Mouse (Mus musculus) frontal cortex, adult 2 months (tissue): Measurements from ENCODE around the gene Slc9b1. TPM values are rescaled to one million over a fixed set of nuclear protein-coding genes. Genes with fewer than 3 reads are reported as not detected.

ENCODE experiments used
- DNase-seq, 2 experiments: peaks; one replicate each; pipeline ENCODE4 v3.0.0; 2022; ENCODE audit warnings: low spot score in 1 of 2; ENCODE audit errors: extremely low spot score in 1 of 2
- polyA plus RNA-seq: library from polyadenylated mRNA; depleted of rRNA; stranded (reverse); fragments of >200 nt; gene quantifications from 2 replicates; pipeline ENCODE4 v1.2.3, GENCODE M21; 2012; rRNA removed

The Slc9b1 gene
- 0.36 and 0.99 TPM in 2 replicates for polyA plus RNA-seq

- DNase-seq, result no peak
These were observed at the start of gene Slc9b1 for GRCm38 (mm10) chr3:135347739-135348264. TSS of gene Slc9b1 (plus strand) at chr3:135348029.

GRCm38 (mm10) chr3:135298560-135298959 lies 49.3 kb upstream of the Slc9b1 start:
- DNase-seq, result peak; percentile 24 to 71

GRCm38 (mm10) chr3:135300081-135300480 lies 47.7 kb upstream of the Slc9b1 start:
- no peak for DNase-seq

- no peak for DNase-seq
These were observed 43.8 kb upstream of the Slc9b1 start for GRCm38 (mm10) chr3:135304060-135304459.

GRCm38 (mm10) chr3:135304566-135304965 lies 43.3 kb upstream of the Slc9b1 start:
- DNase-seq, result no peak

GRCm38 (mm10) chr3:135307411-135308259 lies 40.2 kb upstream of the Slc9b1 start, which contains the start of gene Slc9b2:
TSS of gene Slc9b2 (plus strand) at chr3:135307700.
- DNase-seq, result no peak

GRCm38 (mm10) chr3:135312916-135313491 lies 34.8 kb upstream of the Slc9b1 start:
- no peak for DNase-seq

GRCm38 (mm10) chr3:135313727-135314126 lies 34.1 kb upstream of the Slc9b1 start:
- DNase-seq, result no peak

- no peak for DNase-seq
These were observed 33.0 kb upstream of the Slc9b1 start for GRCm38 (mm10) chr3:135314811-135315210.

- DNase-seq, result no peak
These were observed 32.0 kb upstream of the Slc9b1 start for GRCm38 (mm10) chr3:135315720-135316425.

- DNase-seq, result no peak
These were observed 29.5 kb upstream of the Slc9b1 start for GRCm38 (mm10) chr3:135318331-135318730.

- peak in 1 of 2 experiments; percentile 16 for DNase-seq
These were observed 23.5 kb upstream of the Slc9b1 start for GRCm38 (mm10) chr3:135324354-135324753.

GRCm38 (mm10) chr3:135327176-135327575 lies 20.7 kb upstream of the Slc9b1 start:
- no peak for DNase-seq

GRCm38 (mm10) chr3:135327601-135328000 lies 20.2 kb upstream of the Slc9b1 start:
- no peak for DNase-seq

GRCm38 (mm10) chr3:135328560-135328959 lies 19.3 kb upstream of the Slc9b1 start:
- peak in 1 of 2 experiments; percentile 34 for DNase-seq

GRCm38 (mm10) chr3:135332691-135333090 lies 15.1 kb upstream of the Slc9b1 start:
- DNase-seq, result no peak

- no peak for DNase-seq
These were observed 14.1 kb upstream of the Slc9b1 start for GRCm38 (mm10) chr3:135333763-135334162.

GRCm38 (mm10) chr3:135349022-135349421 lies 1.2 kb downstream of the Slc9b1 start:
- no peak for DNase-seq

GRCm38 (mm10) chr3:135351857-135352256 lies 4.0 kb downstream of the Slc9b1 start:
- DNase-seq, result no peak

GRCm38 (mm10) chr3:135357394-135357793 lies 9.6 kb downstream of the Slc9b1 start:
- no peak for DNase-seq

- DNase-seq, result no peak
These were observed 28.0 kb downstream of the Slc9b1 start for GRCm38 (mm10) chr3:135375836-135376235.
